Mouse (Mus musculus) left cerebral cortex, adult 11 months (tissue): ENCODE results near the gene Hmgcs2.
A peak's percentile ranks its signal among the peaks of the same experiment; 100 is the strongest.

Experiments used
- DNase-seq: peaks from one replicate; pipeline ENCODE4 v3.0.0; 2022; ENCODE audit warnings: low spot score

The Hmgcs2 gene

GRCm38 (mm10) chr3:98280204-98280932 is at the start of gene Hmgcs2:
Gene Hmgcs2, plus strand, starts transcription at chr3:98280435.
- no peak for DNase-seq

- no peak for DNase-seq
Measured at GRCm38 (mm10) chr3:98233504-98233903, 46.7 kb upstream of the Hmgcs2 start.

- no peak for DNase-seq
Measured at GRCm38 (mm10) chr3:98236266-98236665, 44.0 kb upstream of the Hmgcs2 start.

DNA sequence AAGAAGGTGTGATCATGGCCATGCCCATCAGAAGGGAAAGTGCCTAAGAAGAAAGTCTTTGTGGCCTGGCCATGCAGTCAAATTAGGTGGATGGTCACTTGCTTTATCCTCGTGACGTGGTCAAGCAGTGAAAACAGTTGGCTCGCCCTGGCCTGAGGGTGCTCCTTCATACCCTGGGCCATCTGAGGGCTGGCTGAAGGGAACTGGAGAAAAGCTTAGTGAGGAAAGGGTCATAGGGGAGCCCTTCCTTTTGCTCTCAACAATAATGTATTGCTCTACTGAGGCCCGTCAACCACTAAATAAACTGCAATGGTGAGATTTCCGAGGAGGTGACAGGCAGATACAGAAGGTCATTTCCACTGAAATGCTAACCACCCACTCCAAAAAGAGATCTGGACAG is 43.0 kb upstream of the Hmgcs2 start:
- DNase-seq, result no peak

- no peak for DNase-seq
Measured at GRCm38 (mm10) chr3:98238150-98238549, 42.1 kb upstream of the Hmgcs2 start.

GRCm38 (mm10) chr3:98242051-98242450 is 38.2 kb upstream of the Hmgcs2 start:
- DNase-seq, result no peak

- DNase-seq, result no peak
Measured at GRCm38 (mm10) chr3:98242458-98243037, 37.7 kb upstream of the Hmgcs2 start.

- no peak for DNase-seq
Measured at GRCm38 (mm10) chr3:98245892-98246291, 34.3 kb upstream of the Hmgcs2 start.

GRCm38 (mm10) chr3:98246985-98247751 is 33.1 kb upstream of the Hmgcs2 start:
- no peak for DNase-seq

- DNase-seq, result no peak
Measured at GRCm38 (mm10) chr3:98249378-98249777, 30.9 kb upstream of the Hmgcs2 start.

- DNase-seq, result no peak
Measured at GRCm38 (mm10) chr3:98249833-98250448, 30.3 kb upstream of the Hmgcs2 start.

- DNase-seq, result no peak
Measured at GRCm38 (mm10) chr3:98254059-98254458, 26.2 kb upstream of the Hmgcs2 start.

DNA sequence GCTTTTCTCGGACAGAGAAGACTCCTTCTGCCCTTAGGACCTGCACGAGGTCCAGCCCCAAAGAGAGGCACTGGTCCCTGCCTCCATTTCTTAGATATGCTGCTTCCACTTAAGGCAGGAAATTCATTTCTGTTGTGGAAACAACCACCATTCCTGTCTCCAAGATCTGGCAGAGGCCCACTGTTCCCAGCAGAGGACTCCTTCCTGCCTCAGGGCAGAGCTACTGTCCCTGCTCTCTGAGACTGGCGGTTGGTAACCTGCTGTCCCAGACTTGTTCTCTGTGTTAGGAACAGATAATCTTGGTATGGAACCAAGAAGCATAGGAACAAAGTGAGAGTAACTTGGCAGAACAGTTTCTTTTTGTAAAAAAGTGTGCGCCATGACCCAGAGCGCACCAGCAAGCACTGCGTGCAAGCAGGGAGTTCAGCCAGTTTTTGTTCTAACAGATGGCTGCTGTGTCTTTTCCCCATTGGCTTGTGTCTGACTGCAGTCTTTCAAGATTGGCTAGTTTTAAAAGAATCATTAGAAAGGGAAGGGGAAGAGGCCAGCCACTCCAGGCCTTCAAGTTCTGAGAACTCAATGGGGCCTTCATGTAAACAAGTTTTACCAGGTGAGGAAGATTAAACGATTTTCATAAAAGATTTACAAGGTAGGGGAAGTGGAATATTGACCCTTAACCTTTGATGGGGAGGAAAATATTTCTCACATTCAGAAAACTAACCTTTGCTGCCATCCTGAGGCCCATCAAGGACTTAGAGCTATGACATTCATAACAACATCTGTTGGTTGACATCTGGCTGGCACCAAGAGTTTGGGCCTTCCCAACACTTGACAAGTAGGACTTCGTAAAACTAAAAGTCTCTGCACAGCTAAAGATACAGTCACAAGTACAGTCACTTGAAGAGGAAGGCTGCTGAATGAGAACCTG is 25.3 kb upstream of the Hmgcs2 start:
- no peak for DNase-seq

GRCm38 (mm10) chr3:98258723-98259122 is 21.5 kb upstream of the Hmgcs2 start:
- no peak for DNase-seq

GRCm38 (mm10) chr3:98259271-98259751 is 20.9 kb upstream of the Hmgcs2 start:
- DNase-seq, result peak; percentile 23

GRCm38 (mm10) chr3:98260534-98260933 is 19.7 kb upstream of the Hmgcs2 start:
- no peak for DNase-seq

DNA sequence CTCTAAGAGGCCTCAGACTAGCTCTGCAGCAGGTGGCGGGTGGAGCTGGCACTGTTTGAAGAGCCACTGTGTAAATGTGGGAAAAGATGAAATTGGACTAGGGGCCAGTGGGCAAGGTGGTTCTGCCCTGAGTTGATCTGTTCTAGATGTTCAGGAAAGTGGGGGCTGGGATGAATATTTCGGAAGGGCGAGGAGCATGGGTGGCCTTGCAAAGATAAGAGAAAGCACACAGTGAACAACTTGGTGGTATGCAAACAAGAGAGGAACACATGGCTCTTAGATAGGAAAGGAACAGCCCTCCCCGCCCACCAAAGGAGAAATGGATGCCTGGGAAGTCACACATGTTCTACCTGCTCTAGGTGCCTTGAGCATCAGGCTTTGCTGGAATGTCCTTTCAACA is 18.8 kb upstream of the Hmgcs2 start:
- DNase-seq, result no peak

- no peak for DNase-seq
Measured at GRCm38 (mm10) chr3:98262133-98262532, 18.1 kb upstream of the Hmgcs2 start.

DNA sequence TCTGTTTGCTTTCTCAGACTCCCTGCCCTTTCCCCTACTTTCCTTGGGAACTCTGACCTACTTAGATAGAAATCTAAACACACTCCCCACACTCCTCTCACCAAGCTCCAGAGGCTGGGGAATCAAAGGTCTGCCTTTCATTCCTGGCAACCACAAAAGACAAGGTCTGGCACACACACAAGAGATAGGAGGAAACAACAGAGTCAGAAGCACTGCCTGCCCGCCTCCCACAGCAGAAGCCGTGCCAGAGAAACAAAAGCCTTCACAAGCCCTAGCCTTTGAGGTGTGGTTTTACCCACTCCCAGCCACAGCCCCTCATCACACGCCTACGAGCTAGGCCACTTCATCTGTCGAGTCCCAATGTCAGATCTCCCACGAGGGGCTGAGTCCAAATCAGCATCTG is 13.0 kb upstream of the Hmgcs2 start:
- DNase-seq, result no peak

- DNase-seq, result no peak
Measured at GRCm38 (mm10) chr3:98273623-98274398, 6.4 kb upstream of the Hmgcs2 start.

DNA sequence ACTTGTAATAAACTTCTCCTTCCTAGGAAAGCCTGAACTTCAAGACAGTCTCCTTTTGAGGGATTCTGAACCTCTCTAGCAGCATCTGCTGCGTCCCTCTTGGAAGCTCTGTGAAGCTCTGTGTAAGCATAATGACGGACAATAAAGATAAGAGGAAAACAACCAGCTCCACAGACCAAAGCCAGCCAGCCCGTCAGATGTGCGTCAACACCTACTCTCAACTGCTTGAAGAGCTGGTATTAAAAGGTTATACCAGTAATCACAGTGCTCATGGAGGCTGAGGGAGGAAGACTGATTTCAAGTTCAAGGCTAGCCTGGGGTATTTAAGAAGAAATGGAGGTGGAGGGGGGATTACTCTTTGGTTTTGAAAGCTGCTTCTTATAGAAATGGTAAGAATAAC is 553 bp upstream of the Hmgcs2 start:
- no peak for DNase-seq
